Mouse (Mus musculus) embryonic stem cell, embryonic (primary cell): ENCODE measurements at regions not wholly inside any gene's neighbourhood (a gene's known extent, or its start where the extent isn't known, plus 50 kb on each side); places are given as distances from the start of the nearest gene placed in this dataset.

Experiments
- CTCF ChIA-PET, 4 experiments: fragments of 300-600 bp in 2 of 4; fragments of 350-600 bp in 2 of 4; sonication (Branson Sonifier 250); formaldehyde crosslinking; loops; one replicate each; lab custom pipeline; 2022; ENCODE audit warnings: inconsistent platforms in 2 of 4; lab: Charles Lee
- POLR2A ChIA-PET, 4 experiments: fragments of 300-600 bp in 2 of 4; fragments of 350-600 bp in 2 of 4; sonication (Branson Sonifier 250); formaldehyde crosslinking; loops; one replicate each; lab custom pipeline; 2022; ENCODE audit warnings: antibody characterized with exemption in 4 of 4, inconsistent platforms in 1 of 4; lab: Charles Lee

- CTCF ChIA-PET, result no interaction called here
- POLR2A ChIA-PET, result no interaction called here
These were observed 263.0 kb upstream of the Id2 start for GRCm38 (mm10) chr12:25359931-25360330.

- ChIA-PET POLR2A (no interaction called here), CTCF (no interaction called here)
These were observed 262.0 kb upstream of the Id2 start for GRCm38 (mm10) chr12:25358846-25359525.

GRCm38 (mm10) chr12:25356774-25357173 lies 259.8 kb upstream of the Id2 start:
- POLR2A ChIA-PET, result interaction anchor here in 3 of 4 experiments (0.6 to 0.9 kb wide), 5 partner anchors 8 to 897 kb away, joined by 3 to 8 read pairs (median 4); no protein-coding TSS in a partner anchor
- CTCF ChIA-PET, result interaction anchor here in 2 of 4 experiments (0.6 kb wide), 3 partner anchors 41 to 160 kb away, joined by 3 to 4 read pairs (median 3); no protein-coding TSS in a partner anchor

GRCm38 (mm10) chr12:25355217-25355616 lies 258.3 kb upstream of the Id2 start:
- POLR2A ChIA-PET, result no interaction called here

GRCm38 (mm10) chr12:25353402-25353896 lies 256.5 kb upstream of the Id2 start:
- CTCF ChIA-PET, result no interaction called here
- POLR2A ChIA-PET, result no interaction called here

More at GRCm38 (mm10) chr12:25355217-25355616, 258.3 kb upstream of the Id2 start:
- CTCF ChIA-PET, result no interaction called here

GRCm38 (mm10) chr12:25352160-25352559 lies 255.2 kb upstream of the Id2 start:
- CTCF ChIA-PET, result no interaction called here
- POLR2A ChIA-PET, result no interaction called here

GRCm38 (mm10) chr12:25344354-25344753 lies 247.4 kb upstream of the Id2 start:
- POLR2A ChIA-PET, result no interaction called here
- CTCF ChIA-PET, result no interaction called here

GRCm38 (mm10) chr12:25338771-25339170 lies 241.8 kb upstream of the Id2 start:
- CTCF ChIA-PET, result no interaction called here
- POLR2A ChIA-PET, result no interaction called here

- POLR2A ChIA-PET, result interaction anchor here in 2 of 4 experiments (0.6 to 1.1 kb wide), 4 partner anchors 85 to 240 kb away, joined by 3 to 5 read pairs (median 3); no protein-coding TSS in a partner anchor
- CTCF ChIA-PET, result interaction anchor here in 2 of 4 experiments (0.7 kb wide), 2 partner anchors 76 to 278 kb away, joined by 3 to 8 read pairs; no protein-coding TSS in a partner anchor
These were observed 239.0 kb upstream of the Id2 start for GRCm38 (mm10) chr12:25335930-25336329.

GRCm38 (mm10) chr12:25335069-25335468 lies 238.1 kb upstream of the Id2 start:
- POLR2A ChIA-PET, result no interaction called here
- CTCF ChIA-PET, result no interaction called here

GRCm38 (mm10) chr12:25332384-25333035 lies 235.6 kb upstream of the Id2 start:
- ChIA-PET POLR2A (interaction anchor here in 2 of 4 experiments (0.6 to 1.1 kb wide), 2 partner anchors 8 to 33 kb away, joined by 3 to 4 read pairs; no protein-coding TSS in a partner anchor), CTCF (no interaction called here)

GRCm38 (mm10) chr12:25330004-25330708 lies 233.2 kb upstream of the Id2 start:
- ChIA-PET CTCF (no interaction called here), POLR2A (interaction anchor here in 2 of 4 experiments (0.7 to 1.1 kb wide), 2 partner anchors 13 to 234 kb away, joined by 3 to 6 read pairs; no protein-coding TSS in a partner anchor)

GRCm38 (mm10) chr12:25325901-25326300 lies 229.0 kb upstream of the Id2 start:
- CTCF ChIA-PET, result no interaction called here
- POLR2A ChIA-PET, result interaction anchor here in 1 of 4 experiments (0.6 kb wide), 1 partner anchor 36 kb away, joined by 5 read pairs; no protein-coding TSS in a partner anchor

GRCm38 (mm10) chr12:25323171-25323570 lies 226.2 kb upstream of the Id2 start:
- CTCF ChIA-PET, result no interaction called here
- POLR2A ChIA-PET, result no interaction called here

- ChIA-PET CTCF (no interaction called here), POLR2A (interaction anchor here in 1 of 4 experiments (1.1 kb wide), 1 partner anchor 224 kb away, joined by 3 read pairs; no protein-coding TSS in a partner anchor)
These were observed 223.4 kb upstream of the Id2 start for GRCm38 (mm10) chr12:25320262-25320767.

GRCm38 (mm10) chr12:25319846-25320245 lies 222.9 kb upstream of the Id2 start:
- ChIA-PET CTCF (no interaction called here), POLR2A (interaction anchor here in 1 of 4 experiments (1.1 kb wide), 1 partner anchor 224 kb away, joined by 3 read pairs; no protein-coding TSS in a partner anchor)

GRCm38 (mm10) chr12:25318072-25318671 lies 221.2 kb upstream of the Id2 start:
- ChIA-PET POLR2A (interaction anchor here in 1 of 4 experiments (0.6 to 1.0 kb wide), 2 partner anchors 223 to 239 kb away, joined by 3 read pairs; no protein-coding TSS in a partner anchor), CTCF (no interaction called here)

GRCm38 (mm10) chr12:25315969-25316368 lies 219.0 kb upstream of the Id2 start:
- POLR2A ChIA-PET, result no interaction called here

GRCm38 (mm10) chr12:25313212-25313611 lies 216.3 kb upstream of the Id2 start:
- POLR2A ChIA-PET, result no interaction called here
- CTCF ChIA-PET, result no interaction called here

More at GRCm38 (mm10) chr12:25315969-25316368, 219.0 kb upstream of the Id2 start:
- CTCF ChIA-PET, result no interaction called here
